Mouse (Mus musculus): Measurements from ENCODE around the gene Pttg1ip.
A peak's percentile ranks its signal among the peaks of the same experiment; 100 is the strongest.

Pttg1ip gene

GRCm38 (mm10) chr10:77569973-77570658 is 11.4 kb upstream of the Pttg1ip start:
- DNase-seq: no peak

GRCm38 (mm10) chr10:77572225-77572624 is 9.3 kb upstream of the Pttg1ip start:
- DNase-seq: no peak

GRCm38 (mm10) chr10:77573162-77573561 is 8.4 kb upstream of the Pttg1ip start:
- DNase-seq: no peak

DNA sequence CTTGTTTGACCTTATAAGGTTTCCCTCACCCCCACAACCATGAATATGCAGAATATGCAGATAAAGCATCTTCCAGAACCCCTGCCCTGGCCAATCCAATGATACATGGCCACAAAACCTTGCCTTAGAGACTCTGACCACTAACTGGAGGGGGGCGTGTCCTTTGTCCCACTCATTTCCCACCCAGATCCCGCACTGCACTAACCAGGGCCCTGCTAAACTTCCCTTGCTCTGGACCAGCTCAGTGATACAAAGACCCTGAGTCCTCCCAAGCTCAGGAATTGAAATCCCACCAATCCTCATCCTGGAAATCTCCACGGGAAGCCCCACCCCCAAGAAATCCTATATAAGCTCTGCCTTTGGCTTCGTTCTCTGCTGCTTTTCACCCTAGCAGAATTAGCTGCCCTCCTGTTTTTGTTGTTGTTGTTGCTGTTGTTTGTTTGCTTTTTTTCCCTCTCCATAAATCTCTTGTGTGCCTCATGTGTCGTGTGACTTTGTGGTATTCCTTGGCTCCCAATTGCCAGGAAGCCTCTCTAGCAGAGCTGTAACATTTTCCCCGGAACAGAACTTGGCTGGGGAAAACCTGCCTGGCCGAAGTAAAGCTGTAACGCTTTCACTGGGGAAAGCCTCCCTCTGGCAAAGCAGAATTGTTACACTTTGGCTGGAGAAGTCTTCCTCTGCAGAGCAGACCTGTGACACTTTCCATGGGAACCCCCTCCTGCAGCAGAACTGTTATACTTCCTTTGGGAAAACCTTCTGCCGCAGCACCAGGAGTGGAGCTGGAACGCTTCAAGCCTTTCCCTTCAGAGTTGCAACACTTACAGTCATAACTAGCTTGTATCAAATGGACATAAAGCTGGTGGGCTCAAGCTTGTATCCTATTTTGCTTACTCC is 1.2 kb upstream of the Pttg1ip start:
- DNase-seq: no peak

DNA sequence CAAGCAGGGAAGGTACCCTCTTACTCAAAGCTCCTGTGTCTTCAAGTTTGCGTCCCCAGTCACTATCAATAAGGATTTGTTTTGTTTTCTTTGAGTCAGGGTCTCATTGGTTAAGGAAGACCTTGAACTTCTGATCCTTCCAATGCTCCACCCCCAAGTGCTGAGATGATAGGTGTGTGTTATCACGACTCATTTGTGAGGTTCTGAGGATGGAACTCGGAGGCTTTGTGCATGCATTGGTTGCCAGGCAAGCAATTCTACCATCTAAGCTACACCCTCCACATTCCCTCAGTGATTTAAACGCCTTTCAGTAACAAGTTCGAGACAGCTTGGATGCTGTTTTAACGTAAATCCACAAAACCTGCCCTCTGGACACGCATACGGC is 505 bp upstream of the Pttg1ip start:
- DNase-seq: no peak

GRCm38 (mm10) chr10:77582285-77582618 is 732 bp downstream of the Pttg1ip start:
- no peak for DNase-seq

DNA sequence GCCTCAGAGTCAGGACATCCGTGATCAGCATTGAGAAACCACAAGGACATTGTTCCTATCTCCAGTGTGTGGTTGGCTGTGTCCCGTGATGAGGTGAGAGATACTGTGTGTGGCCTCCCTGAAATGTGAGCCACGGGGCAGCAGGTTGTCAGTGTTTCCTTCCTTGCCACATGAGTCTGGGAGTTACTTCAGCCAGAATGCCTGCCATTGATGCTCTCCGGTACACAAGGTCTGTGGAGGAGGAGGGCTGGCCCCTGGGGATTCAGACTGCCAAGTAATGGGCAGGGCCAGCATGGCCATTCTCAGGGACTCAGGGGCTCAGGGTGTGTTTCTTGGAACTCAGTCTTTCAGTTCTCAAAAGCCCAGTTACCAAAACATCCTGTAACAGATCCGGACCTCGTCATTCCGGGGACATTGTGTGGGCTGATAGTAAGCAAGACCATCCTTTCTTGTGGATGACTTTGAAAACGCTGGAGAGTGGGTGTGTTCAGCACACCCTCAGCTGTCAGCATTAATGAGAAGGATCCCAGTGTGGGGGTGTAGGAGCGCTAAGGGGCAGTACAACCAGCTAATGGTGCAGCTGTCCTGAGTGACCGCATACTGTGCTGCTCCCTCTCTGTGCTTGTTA is 2.4 kb downstream of the Pttg1ip start:
- no peak for DNase-seq

DNA sequence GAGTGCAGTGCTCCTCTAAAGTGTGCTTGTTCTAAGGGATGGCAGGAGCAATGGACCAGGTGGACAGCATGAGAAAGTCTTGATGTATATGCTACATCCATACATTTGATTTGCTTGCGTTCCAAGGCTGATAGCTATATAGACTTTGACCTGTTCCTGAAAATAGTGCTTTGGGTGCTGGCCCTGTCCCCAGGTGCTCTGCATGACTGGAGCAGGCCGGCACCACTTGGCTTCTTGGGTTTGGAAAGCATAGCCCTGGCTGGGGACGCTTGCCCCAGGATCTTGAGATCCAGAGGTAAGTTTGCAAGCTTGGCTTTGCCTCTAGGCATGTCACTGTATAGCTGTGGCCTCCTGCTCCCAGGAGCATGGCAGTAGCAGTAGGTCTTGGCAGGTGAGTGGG is 5.1 kb downstream of the Pttg1ip start:
- no peak for DNase-seq

DNA sequence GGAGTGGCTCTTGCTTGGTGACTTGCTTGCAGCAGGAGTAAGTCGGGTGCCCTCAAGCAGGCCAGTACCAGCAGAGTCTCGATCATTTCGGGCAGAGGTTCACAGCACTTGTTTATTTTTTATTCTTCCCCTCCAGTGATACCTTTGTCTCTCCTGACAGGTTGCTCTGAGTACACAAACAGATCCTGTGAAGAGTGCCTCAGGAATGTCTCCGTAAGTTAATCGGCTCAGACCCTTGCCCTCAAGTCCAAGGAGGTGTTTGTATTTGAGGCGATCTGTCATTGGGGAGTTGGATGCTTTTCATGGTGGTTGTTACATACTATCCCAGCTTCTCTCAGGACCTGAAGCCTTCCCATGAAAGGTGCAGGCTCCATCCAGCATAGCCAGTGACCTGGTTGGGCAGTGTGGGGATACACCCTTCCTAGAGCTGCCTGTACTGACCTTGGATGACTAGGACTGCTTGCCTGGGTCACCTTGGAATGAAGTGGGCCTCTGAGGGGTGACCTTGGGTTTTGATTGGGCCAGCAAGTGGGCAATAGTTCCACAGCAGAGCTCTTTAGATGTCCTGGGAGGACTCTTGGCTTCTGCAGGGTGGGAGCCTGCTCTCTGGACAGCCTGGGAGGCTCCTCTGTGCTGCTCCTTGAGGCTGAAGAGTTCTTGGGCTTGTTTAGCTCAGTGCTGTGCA is 5.7 kb downstream of the Pttg1ip start:
- no peak for DNase-seq

DNA sequence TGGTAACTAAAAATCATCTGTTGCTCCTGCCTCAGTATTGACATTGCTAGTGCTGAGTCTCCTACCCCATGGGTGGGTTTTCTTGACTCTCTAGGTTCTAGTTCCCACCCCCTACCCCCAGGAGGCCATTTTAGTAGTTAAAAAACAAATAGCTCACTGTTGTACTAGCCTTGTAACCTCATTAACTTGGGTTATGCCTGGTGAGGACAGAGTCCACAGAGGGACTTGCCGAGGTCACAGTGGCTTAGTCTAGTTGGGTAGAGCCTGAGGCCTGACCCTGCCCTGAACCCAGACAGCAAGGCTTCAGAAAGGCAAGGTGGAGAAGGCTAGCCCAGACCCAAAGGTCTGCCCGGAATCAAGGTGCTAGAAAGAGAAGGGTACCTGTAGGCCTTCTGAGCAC is 6.5 kb downstream of the Pttg1ip start:
- DNase-seq: no peak

DNA sequence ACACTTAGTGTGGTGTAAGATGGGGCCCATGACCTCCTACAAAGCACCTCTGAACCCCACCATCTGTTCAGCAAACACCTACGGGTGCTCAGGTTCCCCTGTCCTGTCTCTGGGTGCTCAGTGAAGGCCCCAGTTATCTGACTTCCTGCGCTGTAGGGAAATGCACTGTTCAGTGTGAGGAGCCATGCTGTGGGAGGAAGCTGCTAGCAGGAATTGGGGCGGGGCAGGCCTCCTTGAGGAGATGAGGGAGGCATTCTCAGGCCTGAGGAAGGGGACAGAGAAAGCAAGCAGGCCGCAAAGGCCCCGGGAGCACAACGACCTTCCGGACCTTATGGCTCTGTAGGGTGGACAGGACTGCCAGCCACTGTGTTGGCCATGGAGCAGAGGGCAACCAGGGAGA is 7.6 kb downstream of the Pttg1ip start:
- no peak for DNase-seq

- peak; percentile 38 to 56 for DNase-seq
Observed at GRCm38 (mm10) chr10:77589749-77590148, 8.2 kb downstream of the Pttg1ip start.

- DNase-seq: peak; percentile 67 to 73
Observed at GRCm38 (mm10) chr10:77590812-77591211, 9.3 kb downstream of the Pttg1ip start.

DNA sequence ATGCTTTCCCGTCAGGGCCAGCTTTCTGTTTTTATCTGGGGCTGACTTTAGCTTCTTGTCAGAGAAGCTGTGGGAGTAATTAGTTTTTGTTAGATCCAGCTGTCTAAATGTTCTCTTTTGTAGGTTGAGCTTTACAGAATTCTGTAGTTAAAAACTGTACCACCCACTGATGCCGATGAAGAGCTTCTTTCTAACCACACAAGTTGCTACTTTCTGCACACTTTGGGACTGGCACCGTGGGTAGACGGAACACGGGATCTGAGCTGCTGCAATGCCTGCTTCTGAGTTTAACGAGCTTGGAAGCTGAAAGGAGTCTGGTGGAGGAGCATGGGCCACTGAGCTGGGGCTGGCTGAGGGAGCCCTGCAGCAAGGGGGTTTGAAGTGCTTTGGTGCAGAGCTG is 10.0 kb downstream of the Pttg1ip start:
- no peak for DNase-seq

- DNase-seq: no peak
Observed at GRCm38 (mm10) chr10:77596060-77596459, 14.5 kb downstream of the Pttg1ip start.

DNA sequence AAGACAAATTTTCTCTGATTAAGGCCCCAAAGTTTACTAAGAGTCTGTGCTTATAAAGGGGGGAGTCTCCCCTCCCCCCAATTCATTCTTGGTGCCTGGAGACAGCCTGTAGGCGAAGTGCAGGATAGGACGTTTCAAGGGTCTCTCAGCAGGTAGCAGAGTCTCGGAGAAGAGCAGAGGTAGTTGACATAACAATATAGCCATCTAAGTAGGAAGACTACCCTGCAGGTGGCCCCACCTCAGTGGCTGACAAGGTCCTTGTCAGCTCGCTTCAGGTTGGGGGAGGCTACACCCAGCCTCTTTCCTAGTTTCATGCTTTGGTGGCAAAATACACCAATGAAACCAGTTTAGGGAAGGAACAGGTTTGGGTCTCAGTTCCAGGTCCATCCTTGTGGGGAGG is 21.5 kb downstream of the Pttg1ip start:
- no peak for DNase-seq

- DNase-seq: peak in 1 of 2 experiments; percentile 55
Observed at GRCm38 (mm10) chr10:77604111-77604510, 22.6 kb downstream of the Pttg1ip start.

DNA sequence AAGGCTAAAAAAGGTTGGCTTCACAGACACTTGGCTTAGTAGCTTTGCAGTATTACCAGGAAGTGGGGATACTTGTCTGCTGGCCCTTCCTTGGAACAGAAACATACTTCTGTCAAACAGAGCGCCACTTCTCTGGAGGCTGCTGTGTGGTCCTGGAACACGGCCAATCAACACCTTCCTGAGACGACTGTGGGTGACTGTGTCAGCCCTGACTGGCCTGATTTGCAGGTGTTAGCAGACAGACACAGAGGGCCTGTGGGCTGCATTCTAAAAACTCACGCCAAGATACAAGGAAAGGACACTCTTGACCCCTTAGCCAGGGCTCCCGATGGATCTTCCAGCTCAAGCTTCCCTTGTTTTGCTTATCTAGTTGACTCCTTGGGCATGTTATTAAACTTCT is 23.4 kb downstream of the Pttg1ip start:
- peak in 1 of 2 experiments; percentile 35 for DNase-seq

GRCm38 (mm10) chr10:77605368-77605767 is 23.8 kb downstream of the Pttg1ip start:
- DNase-seq: peak; percentile 59 to 73

DNA sequence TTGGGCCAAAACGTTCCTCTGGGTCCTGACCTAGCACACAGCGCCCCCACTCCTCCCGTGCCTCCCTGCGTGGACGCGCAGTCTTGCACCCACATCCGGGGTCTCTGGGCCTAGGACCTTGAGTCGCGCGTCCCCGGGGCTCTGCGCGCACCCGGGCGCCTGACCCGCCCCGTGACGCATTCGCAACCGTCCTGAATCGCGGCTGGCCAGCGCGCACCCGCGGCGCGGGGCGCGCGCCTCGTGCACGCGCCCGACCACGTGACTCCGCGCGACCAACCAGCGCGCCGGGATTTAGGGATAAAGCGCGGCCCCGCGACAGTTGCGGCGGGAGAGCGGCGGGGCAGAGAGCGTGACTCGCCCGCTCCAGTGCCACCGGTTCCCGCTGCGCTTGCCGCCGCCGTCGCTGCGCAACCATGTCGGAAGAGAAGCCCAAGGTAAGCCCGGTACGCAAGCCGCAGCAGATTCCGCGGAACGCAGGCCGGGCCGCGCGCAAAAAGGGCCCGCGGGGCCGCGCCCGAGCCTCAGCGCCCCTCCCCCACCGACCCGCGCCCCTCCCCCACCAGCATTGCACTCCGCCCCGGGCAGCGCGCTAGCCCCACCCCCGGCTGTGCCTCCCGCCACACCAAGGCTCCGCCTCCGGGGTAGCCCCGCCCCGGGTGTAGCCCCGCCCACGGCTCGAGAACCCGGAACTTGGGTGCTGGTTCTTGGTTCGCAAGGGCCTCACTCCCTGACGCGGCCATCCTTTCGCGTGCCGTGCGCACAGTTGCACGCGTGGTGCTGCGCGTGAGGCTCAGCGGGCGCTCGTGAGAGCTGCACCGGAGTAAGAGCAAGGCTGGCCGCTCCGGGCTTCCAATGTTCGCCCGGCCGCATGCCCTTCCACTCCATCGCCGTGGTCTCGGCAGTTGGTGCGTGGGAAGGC is 24.6 kb downstream of the Pttg1ip start, which contains the start of the genes Sumo3 and Gm49325:
Sumo3 (plus strand) TSS at position 190 of the 919 bp plus-strand sequence.
Gm49325 (plus strand) TSS at position 290 of the 919 bp plus-strand sequence.
- DNase-seq: peak; percentile 98

GRCm38 (mm10) chr10:77606855-77607254 is 25.3 kb downstream of the Pttg1ip start:
- no peak for DNase-seq

DNA sequence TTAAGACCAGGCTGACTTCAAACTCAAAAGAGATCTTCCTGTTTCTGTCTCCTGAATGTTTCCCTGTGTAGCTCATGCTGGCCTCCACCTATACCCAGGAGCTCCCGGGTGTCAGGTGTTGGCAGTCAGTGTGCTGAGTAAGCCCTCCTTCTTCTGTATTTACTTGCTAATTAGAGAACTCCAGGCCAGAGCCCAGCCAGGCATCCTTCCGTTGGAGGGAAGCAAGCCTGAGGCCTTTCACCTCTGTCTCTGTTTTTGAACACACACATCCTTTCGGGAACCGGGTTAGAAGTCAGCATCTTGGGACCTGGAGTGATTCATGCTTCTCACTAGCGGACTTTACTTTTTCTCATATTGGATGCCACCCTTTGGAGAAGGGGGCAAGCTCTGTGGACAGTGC is 25.9 kb downstream of the Pttg1ip start:
- no peak for DNase-seq
